10 mouse cellular contexts compared by ENCODE assay signal in genomic region chr6:49398365-49398764, GRCm38 (mm10). TPM values are rescaled to one million over a fixed set of nuclear protein-coding genes. Genes with fewer than 3 reads are reported as not detected.
DNase-seq lines count a peak whose midpoint lies in the region; ATAC-seq and TF ChIP-seq lines count a peak whose summit lies in the region.
"Had no signal": no experiment of that assay in that cellular context is flagged by ENCODE, and none has a peak within 500 bp of the region (broad histone marks: within the 10 kb centered on the region; RNA-seq: fewer than 3 reads in every experiment).

No protein-coding gene starts in this region.

- in situ Hi-C loops in Patski (cut with MboI; ENCODE audit: low pct_unique_long_range_greater_than_20kb) = loop anchor here (5.0 kb wide), 2 partner anchors 171 to 341 kb away; no protein-coding TSS in a partner anchor

- no peaks in the 10 kb centered on the region for H3K36me3 ChIP-seq in kidney, adult 2 months (ENCODE audit: control insufficient read depth, insufficient read depth, low read length)
- H3K36me3 ChIP-seq: embryonic facial prominence, embryonic 13.5 days; heart, embryonic 13.5 days had no signal

- no peaks in the 10 kb centered on the region for H3K4me1 ChIP-seq in kidney, adult 2 months (ENCODE audit: control insufficient read depth, insufficient read depth, low read length)
- H3K4me1 ChIP-seq: embryonic facial prominence, embryonic 13.5 days; heart, embryonic 13.5 days; megakaryocyte, embryonic 14.5 days had no signal

- POLR2A ChIA-PET in Patski (lab: Charles Lee) = no interaction called here

- TF ChIP-seq POLR2A in kidney, adult 2 months (IDR thresholded peaks at IDR 0.05; ENCODE audit: low read depth, low read length) = no peak

- no peak for ATAC-seq in Patski

- H3K27me3 ChIP-seq in kidney, adult 2 months (replicated peaks; ENCODE audit: control insufficient read depth, insufficient read depth, low read length) = no peaks in the 10 kb centered on the region
- H3K27me3 ChIP-seq in Patski = peaks cover 30% of the 10 kb centered on the region
- H3K27me3 ChIP-seq: embryonic facial prominence, embryonic 13.5 days; heart, embryonic 13.5 days had no signal

- no peak overlapping the region for H3K27ac ChIP-seq in kidney, adult 2 months (ENCODE audit: insufficient read depth, low read depth, low read length)
- H3K27ac ChIP-seq: embryonic facial prominence, embryonic 13.5 days; heart, embryonic 13.5 days had no signal

- no peak overlapping the region for H3K4me3 ChIP-seq in kidney, adult 2 months (ENCODE audit: insufficient read depth, low read depth, low read length)
- H3K4me3 ChIP-seq: embryonic facial prominence, embryonic 13.5 days; heart, embryonic 13.5 days; megakaryocyte, embryonic 14.5 days had no signal

- DNase-seq in kidney, adult 2 months = peak; percentile 38
- DNase-seq in kidney, postnatal 10 days = no peak
- peak; percentile 68 for DNase-seq in CD4-positive, CD25-positive, alpha-beta regulatory T cell, adult 2 months (ENCODE audit: low read depth, low spot score)
- DNase-seq in Patski (ENCODE audit: low read depth, low spot score) = no peak
- peak; percentile 33 for DNase-seq in lung, postnatal 25 days (ENCODE audit: low spot score)
- DNase-seq in frontal cortex, postnatal 14 days (ENCODE audit: low spot score in 2 of 2) = no peak
- DNase-seq in left cerebral cortex, adult 8-10 months (ENCODE audit: low spot score in 2 of 2) = no peak

- CTCF ChIA-PET in Patski (lab: Charles Lee) = interaction anchor here (0.7 to 1.1 kb wide), 2 partner anchors 41 to 349 kb away, joined by 3 to 4 read pairs; no protein-coding TSS in a partner anchor

- 0 out of 2 replicates have a peak, but pooled peaks have one; percentile 19 for TF ChIP-seq CTCF in kidney, adult 2 months (conservative IDR thresholded peaks at IDR 0.05; ENCODE audit: insufficient read depth, insufficient read length, low read depth, low read length)
- peak; percentile 45 for TF ChIP-seq CTCF in Patski (IDR thresholded peaks at IDR 0.05)

RNA-seq across cellular contexts. Expression of gene Stk31, which starts 3.0 kb away (rescaled TPM):
- polyA plus RNA-seq in kidney, adult 2 months (2012; rRNA removed) = not detected in 2 replicates
- polyA plus RNA-seq in Patski (2021) = not detected
- total RNA-seq in left cerebral cortex, adult 8-10 months (2022) = 1 to 10 TPM; 1.3 to 3.2 (median 2.1) TPM
- polyA plus RNA-seq: embryonic facial prominence, embryonic 13.5 days had no signal

RNA-seq across cellular contexts. Expression of gene Fam221a, which starts 30.8 kb away (rescaled TPM):
- 1.8 and 2.3 TPM in 2 replicates for polyA plus RNA-seq in kidney, adult 2 months (2012; rRNA removed)
- polyA plus RNA-seq in Patski (2021) = 2.3 TPM
- 1 to 10 TPM; 1.2 to 2.2 (median 1.8) TPM for total RNA-seq in left cerebral cortex, adult 8-10 months (2022)

Comparison
In these comparisons a context has a peak if more than half of its experiments do, and no peak if none do; other contexts are left out.
1. DNase-seq: peak in kidney, adult 2 months (single experiment), CD4-positive, CD25-positive, alpha-beta regulatory T cell, adult 2 months (single experiment) and lung, postnatal 25 days (single experiment); none in kidney, postnatal 10 days (single experiment), Patski (single experiment), frontal cortex, postnatal 14 days (0 of 2) and left cerebral cortex, adult 8-10 months (0 of 2).